Mouse (Mus musculus): ENCODE measurements around the gene Tead1.

Tead1 gene

GRCm38 (mm10) chr7:112775816-112776215 lies 96.7 kb downstream of the Tead1 start:
- no peak for DNase-seq (ENCODE audit: low spot score in 2 of 2)

DNA sequence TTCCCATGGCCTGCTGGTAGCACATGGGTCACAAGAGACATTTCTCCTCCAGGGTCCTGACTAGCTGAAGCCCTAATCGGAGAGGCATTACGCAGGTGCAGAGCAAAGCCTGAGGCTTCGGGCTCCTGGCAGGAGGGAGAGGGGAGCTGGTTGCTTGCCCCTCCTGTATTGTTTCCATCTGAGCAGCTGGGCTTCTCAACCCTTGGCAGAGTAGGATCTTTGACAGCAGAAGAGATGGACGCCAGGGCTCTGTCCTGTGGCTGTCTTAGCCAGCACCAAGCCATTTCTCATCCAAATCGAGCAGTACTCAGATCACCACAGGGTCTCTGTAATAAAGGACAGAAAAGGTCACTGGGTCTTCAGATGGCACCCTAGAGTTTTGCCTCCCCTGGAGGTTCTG lies 97.6 kb downstream of the Tead1 start:
- no peak for DNase-seq (ENCODE audit: low spot score in 2 of 2)

- no peak for DNase-seq (ENCODE audit: low spot score in 2 of 2)
Measured at GRCm38 (mm10) chr7:112779636-112780035, 100.5 kb downstream of the Tead1 start.

GRCm38 (mm10) chr7:112780910-112781309 lies 101.8 kb downstream of the Tead1 start:
- no peak for DNase-seq (ENCODE audit: low spot score in 2 of 2)

DNA sequence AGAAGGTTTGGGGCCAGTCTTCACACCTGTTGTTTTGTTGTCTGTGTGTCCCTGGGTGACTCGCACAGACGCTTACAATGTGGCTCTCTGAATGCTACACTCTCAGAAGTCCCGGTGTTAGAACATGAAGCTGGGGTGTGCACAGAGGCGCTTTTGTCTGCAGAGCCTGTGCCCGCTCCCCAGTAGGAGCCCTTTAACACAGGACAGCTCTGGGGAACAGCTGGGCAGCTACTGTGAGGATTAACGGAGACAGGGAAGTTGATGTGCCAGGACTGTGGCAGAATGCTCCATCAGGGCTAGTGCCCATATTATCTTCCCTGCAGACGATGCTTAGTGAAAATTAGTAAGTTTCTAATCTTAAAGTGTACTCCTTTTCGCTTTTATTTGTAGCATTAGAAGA lies 102.9 kb downstream of the Tead1 start:
- no peak for DNase-seq (ENCODE audit: low spot score in 2 of 2)

- DNase-seq (ENCODE audit: low spot score in 2 of 2) = no peak
Measured at GRCm38 (mm10) chr7:112784278-112784677, 105.2 kb downstream of the Tead1 start.

DNA sequence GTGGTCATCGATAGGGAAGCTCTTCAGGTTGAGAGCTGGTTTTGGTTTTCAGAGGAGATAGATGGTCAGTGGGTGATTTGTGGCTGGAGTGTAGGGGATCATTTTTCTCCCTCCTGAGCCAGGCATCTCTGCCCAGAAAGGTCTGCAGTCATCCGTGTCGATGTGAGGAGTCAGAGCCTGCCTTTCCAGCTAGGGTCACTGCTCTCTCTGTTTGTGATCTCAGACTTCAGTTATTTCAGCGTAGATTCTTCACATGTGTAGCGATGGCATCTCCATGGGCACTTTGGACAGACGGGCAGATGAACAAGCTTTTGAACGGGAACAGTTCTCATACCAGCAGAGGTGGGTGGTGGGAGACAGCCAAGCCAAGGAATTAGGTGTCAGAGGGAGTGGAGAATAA lies 106.2 kb downstream of the Tead1 start:
- DNase-seq (ENCODE audit: low spot score in 2 of 2) = no peak

DNA sequence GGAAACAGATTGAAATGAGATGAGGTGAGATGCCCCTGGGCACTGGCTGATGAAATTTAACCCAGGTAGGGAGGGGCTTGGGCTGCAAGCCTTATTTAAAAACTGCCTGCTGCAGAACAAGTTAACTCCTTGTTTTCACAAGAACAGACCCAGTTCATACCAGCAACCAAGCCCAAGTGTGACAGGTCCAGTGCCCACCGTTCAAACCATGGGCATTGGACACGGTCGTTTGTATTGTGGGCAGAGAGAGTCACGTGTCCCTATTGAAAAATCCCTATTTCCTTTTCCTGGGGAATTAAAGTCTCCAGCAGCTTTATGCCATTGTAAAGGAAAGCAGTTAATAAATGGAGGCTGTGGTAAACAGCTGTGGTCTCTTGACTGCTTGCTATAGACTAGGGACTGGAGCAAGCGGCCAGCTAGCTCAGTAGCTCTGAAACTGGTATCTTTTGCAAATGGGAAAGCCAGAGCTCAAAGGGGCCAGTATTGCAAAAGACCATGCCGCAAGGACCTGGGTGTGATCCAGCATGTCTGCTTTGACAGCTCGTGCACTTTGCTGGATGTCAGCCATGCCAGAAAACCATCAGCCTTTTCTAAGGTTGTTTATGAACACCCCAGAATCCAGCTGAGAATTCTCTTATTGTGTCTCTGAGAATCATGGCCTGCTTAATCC lies 107.6 kb downstream of the Tead1 start:
- no peak for DNase-seq (ENCODE audit: low spot score in 2 of 2)

DNA sequence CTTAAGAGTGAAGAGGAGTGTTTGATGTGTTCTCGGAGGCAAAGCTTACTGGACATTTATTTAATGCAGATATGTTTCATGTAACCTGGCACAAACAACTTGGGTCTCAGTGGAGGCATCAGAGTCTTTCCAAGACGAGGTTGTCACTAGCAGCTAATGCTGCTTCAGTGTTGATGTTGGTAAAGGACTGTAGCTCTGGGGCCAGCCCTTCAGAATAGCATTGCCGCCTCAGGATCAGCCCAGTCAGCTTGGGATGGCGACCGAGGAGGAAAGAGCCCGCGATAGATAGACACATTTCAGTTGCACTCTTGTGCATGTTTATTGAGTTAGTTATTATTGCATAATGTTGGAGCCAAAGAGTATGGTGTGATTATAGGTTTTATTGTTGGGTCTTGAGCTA lies 108.2 kb downstream of the Tead1 start:
- no peak for DNase-seq (ENCODE audit: low spot score in 2 of 2)

DNA sequence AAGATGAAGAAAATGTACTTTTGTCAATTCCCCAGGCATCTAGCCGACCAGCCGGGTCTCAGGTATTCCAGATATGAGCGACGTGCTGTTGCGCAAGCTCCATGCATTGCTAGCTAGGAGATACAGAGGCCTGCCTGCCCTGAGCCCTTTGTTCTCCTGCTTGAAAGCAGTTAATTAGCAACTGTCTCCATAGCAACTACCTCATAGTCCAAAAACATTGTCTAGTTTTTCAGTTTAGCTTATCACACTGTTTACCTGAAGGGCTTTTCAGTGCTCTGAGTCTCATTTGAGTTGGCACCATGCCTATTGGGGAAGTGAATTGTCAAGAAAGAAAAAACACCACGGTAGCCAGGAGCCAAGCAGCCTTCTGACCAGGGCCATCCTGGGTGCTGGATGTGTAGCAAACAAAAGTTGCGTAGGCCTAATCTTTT lies 109.2 kb downstream of the Tead1 start:
- no peak for DNase-seq (ENCODE audit: low spot score in 2 of 2)

DNA sequence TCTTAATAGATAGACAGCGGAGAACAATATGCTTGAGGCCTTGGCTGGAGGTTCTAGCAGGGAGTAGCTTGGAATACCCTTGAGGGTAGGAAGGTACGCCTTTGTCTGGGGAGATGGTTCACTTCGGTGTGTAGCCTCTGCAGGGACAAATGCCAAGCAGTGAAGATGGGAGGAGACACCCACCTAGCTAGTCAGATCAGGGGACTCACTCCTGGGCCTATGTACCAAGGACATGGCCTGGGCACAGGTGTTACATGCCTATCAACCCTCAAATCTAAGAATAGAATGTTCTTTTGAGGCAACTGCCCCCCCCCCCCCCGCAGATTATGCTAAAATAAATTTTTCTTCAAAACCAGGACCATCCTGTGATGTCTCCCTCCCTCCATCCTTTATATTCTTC lies 110.6 kb downstream of the Tead1 start:
- no peak for DNase-seq (ENCODE audit: low spot score in 2 of 2)

DNA sequence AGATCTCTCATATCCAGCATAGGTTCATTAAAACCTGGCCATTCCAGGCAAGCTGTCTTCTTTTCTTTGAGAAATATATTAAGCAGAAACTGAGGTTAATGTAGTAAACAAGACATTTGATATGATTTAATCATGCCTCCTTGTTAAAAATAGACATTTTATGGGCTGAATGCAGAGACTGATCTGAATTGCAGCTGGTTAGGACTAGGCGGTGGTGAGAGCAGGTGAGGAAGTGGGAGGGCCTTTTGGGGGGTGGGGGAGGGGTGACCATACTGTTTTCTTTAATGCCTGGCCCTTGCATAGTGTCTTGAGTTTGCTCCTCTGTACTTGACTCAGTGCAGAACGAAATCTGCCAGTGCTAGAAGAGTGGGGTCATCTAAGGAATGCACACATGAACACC lies 111.2 kb downstream of the Tead1 start:
- DNase-seq (ENCODE audit: low spot score in 2 of 2) = no peak

GRCm38 (mm10) chr7:112792679-112793078 lies 113.6 kb downstream of the Tead1 start:
- peak in 1 of 2 experiments; percentile 8 for DNase-seq (ENCODE audit: low spot score in 2 of 2)

DNA sequence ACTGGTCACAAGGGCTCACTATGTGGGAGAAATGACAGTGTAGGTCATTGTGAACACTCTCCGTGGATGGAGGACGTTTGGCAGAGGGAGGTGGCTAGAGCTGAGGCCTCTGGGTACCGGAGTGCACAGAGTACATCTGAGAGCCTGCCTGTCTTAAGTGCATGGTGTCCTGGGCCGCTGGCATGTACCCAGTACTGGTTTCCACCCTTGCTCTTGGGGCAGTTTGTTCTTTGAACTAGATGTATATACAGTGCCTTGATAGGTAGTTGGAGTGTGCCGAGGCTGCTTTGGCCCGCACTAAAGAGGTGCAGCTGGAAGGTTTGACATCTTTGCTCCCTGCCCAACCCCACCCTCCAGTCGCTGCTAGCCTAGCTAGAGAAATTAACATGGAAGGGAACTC lies 114.8 kb downstream of the Tead1 start:
- no peak for DNase-seq (ENCODE audit: low spot score in 2 of 2)

GRCm38 (mm10) chr7:112794481-112794880 lies 115.4 kb downstream of the Tead1 start:
- no peak for DNase-seq (ENCODE audit: low spot score in 2 of 2)

GRCm38 (mm10) chr7:112797526-112798321 lies 118.6 kb downstream of the Tead1 start:
- DNase-seq (ENCODE audit: low spot score in 2 of 2) = no peak

DNA sequence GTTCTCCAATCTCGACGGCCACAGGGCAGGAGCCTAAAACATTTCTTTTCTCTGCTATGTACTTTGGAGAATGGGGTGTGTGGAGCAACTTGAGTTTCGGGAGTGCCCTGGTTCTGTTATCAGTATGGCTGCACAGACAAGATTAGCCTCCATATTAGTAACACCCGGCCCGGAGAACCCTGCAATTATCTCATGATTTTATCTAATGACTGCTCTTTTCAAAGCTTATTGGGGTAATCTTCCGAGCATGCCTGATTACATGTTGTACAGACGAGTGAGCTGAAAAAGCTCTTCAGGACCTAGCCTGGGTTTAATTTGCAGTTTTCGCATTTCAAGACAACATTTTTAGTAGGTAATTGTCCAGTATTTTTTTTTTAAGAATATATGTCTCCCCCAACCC lies 122.6 kb downstream of the Tead1 start:
- DNase-seq (ENCODE audit: low spot score in 2 of 2) = no peak

GRCm38 (mm10) chr7:112806718-112807400 lies 127.7 kb downstream of the Tead1 start:
- DNase-seq (ENCODE audit: low spot score in 2 of 2) = no peak

DNA sequence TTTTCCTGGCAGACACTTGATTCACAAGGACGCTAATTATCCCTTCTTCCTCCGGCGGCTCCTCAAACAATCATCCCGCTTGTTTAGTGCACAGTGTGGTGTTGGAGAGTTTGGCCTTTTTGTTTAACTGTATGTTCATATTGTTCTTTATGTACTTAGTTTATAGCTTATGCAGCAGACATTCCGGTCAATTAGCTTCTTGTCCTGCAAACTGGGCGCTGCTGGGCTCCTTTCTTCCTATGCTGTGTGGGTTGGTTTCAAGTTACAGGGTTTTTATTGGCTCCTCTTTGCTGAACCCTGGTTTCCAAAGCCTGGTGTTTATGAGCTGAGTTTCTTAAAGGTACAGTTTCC lies 128.3 kb downstream of the Tead1 start:
- DNase-seq (ENCODE audit: low spot score in 2 of 2) = no peak

- no peak for DNase-seq (ENCODE audit: low spot score in 2 of 2)
Measured at GRCm38 (mm10) chr7:112810752-112811151, 131.6 kb downstream of the Tead1 start.

DNA sequence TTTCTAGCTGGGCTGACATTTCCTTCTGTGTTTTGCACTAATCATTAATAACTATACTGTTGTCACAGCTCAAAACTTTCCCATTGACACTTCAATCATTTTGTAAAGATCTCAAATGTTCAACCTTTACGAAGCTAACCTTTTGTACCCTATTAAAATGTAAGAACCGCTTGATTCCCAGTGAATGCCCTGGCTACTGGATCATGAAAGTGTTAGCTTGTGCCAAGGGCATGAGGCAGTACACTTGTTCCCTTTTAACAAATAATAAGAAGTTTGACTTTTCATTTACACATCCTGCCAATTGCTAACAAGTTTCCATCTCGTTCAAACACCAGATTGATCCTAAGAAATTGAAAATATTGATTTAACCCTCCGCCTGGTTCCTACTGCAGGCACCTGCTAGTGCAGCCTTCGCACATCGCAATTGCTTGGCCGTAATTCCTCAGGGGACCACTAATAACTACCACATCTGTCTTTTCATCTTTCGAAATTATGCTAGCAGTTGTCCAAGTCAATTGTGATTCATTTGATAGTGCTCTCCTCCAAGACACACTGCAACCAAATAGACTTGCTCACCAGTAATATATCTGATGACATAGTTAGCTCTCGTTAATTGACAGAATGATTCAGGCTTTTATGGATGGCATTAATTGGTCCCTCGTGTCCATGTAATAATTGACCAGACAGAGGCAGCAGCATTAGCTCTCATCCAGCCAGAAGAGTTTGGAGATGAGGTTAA lies 133.1 kb downstream of the Tead1 start:
- DNase-seq (ENCODE audit: low spot score in 2 of 2) = no peak

- DNase-seq (ENCODE audit: low spot score in 2 of 2) = no peak
Measured at GRCm38 (mm10) chr7:112813163-112813562, 134.0 kb downstream of the Tead1 start.

Measured in right cerebral cortex, postnatal 36 days (tissue).